In genomic region chr4:53011732-53012361, GRCm38 (mm10) we compare ENCODE assay signal across 8 mouse cellular contexts. TPM values are rescaled to one million over a fixed set of nuclear protein-coding genes. Genes with fewer than 3 reads are reported as not detected.
DNase-seq lines count a peak whose midpoint lies in the region; ATAC-seq and TF ChIP-seq lines count a peak whose summit lies in the region.

Gene Nipsnap3b (plus strand): TSS chr4:53011880.

- H3K4me1 ChIP-seq in bone marrow macrophage, adult 2 months (ENCODE audit: control insufficient read depth, insufficient read depth, low read length): peaks cover 4% of the 10 kb centered on the region
- H3K4me1 ChIP-seq in embryonic fibroblast, embryonic 13.5 days (ENCODE audit: control insufficient read depth, insufficient read depth, low read length): no peaks in the 10 kb centered on the region
- H3K4me1 ChIP-seq in kidney, embryonic 14.5 days (ENCODE audit: control insufficient read depth, insufficient read depth, low read length): no peaks in the 10 kb centered on the region
- 0 out of 2 replicates have a peak, but pooled peaks cover 7% of the 10 kb centered on the region for H3K4me1 ChIP-seq in limb, embryonic 15.5 days

- H3K36me3 ChIP-seq in kidney, embryonic 14.5 days (ENCODE audit: control insufficient read depth, insufficient read depth, low read length): peaks cover 7% of the 10 kb centered on the region; the same call in 1 of the 2 replicates
- peaks cover 15% of the 10 kb centered on the region for H3K36me3 ChIP-seq in limb, embryonic 15.5 days

- no peak for TF ChIP-seq POLR2A in bone marrow macrophage, adult 2 months (IDR thresholded peaks at IDR 0.05; ENCODE audit: borderline replicate concordance, low read depth, low read length)
- peak; percentile 86 for TF ChIP-seq POLR2A in embryonic fibroblast, embryonic 13.5 days (IDR thresholded peaks at IDR 0.05; ENCODE audit: low read depth, low read length)

- peak within 1 kb of the TSS; percentile 56 for H3K4me2 ChIP-seq in kidney, embryonic 14.5 days (replicated peaks; ENCODE audit: low read depth, low read length)
- peak within 1 kb of the TSS; percentile 63 for H3K4me2 ChIP-seq in limb, embryonic 15.5 days

- no peak for TF ChIP-seq CTCF in bone marrow macrophage, adult 2 months (IDR thresholded peaks at IDR 0.05; ENCODE audit: low read depth, low read length)
- TF ChIP-seq CTCF in embryonic fibroblast, embryonic 13.5 days (IDR thresholded peaks at IDR 0.05; ENCODE audit: borderline replicate concordance, insufficient read depth, low read length): no peak

- H3K27ac ChIP-seq in bone marrow macrophage, adult 2 months (ENCODE audit: insufficient read depth, low read depth, low read length): no peak within 1 kb of the TSS
- no peak within 1 kb of the TSS for H3K27ac ChIP-seq in embryonic fibroblast, embryonic 13.5 days (ENCODE audit: insufficient read depth, low read length)
- peak within 1 kb of the TSS; percentile 69; the same call in 1 of the 2 replicates for H3K27ac ChIP-seq in kidney, embryonic 14.5 days (ENCODE audit: low read depth, low read length)
- H3K27ac ChIP-seq in limb, embryonic 15.5 days: peak within 1 kb of the TSS; percentile 90

- under 1% methylated on average over 60 of the region's 63 CpGs for WGBS in kidney, embryonic 14.5 days
- WGBS in limb, embryonic 15.5 days: under 1% methylated on average over 57 of the region's 63 CpGs

- H3K4me3 ChIP-seq in bone marrow macrophage, adult 2 months (ENCODE audit: insufficient read depth, low read length): peak within 1 kb of the TSS; percentile 77
- H3K4me3 ChIP-seq in embryonic fibroblast, embryonic 13.5 days (ENCODE audit: insufficient read depth, low read length): peak within 1 kb of the TSS; percentile 75
- H3K4me3 ChIP-seq in kidney, embryonic 14.5 days (ENCODE audit: low read length): peak within 1 kb of the TSS; percentile 78
- H3K4me3 ChIP-seq in limb, embryonic 15.5 days: peak within 1 kb of the TSS; percentile 91

- peak within 1 kb of the TSS; percentile 77 for H3K9ac ChIP-seq in kidney, embryonic 14.5 days (ENCODE audit: low read depth, low read length)
- H3K9ac ChIP-seq in limb, embryonic 15.5 days: peak within 1 kb of the TSS; percentile 67

- peak; percentile 98 for DNase-seq in A20 (ENCODE audit: low read depth, low spot score)
- peak; percentile 94 to 95 for DNase-seq in heart, adult 9 months (ENCODE audit: low spot score in 2 of 2)
- peak; percentile 84 to 91 for DNase-seq in monocyte, adult 2 months (ENCODE audit: low read depth in 1 of 2, low spot score in 2 of 2)
- peak; percentile 93 to 95 for DNase-seq in spleen, postnatal 36 days (ENCODE audit: low spot score in 2 of 2)

- H3K9me3 ChIP-seq in kidney, embryonic 14.5 days (ENCODE audit: control insufficient read depth, low read length): peaks cover 8% of the 10 kb centered on the region
- no peaks in the 10 kb centered on the region for H3K9me3 ChIP-seq in limb, embryonic 15.5 days

- peak; percentile 98 for ATAC-seq in kidney, embryonic 14.5 days (ENCODE audit: low FRiP score, low TSS enrichment)
- ATAC-seq in limb, embryonic 15.5 days (ENCODE audit: insufficient number of reproducible peaks, low FRiP score, low TSS enrichment, low read depth): peak; percentile 96

- no peaks in the 10 kb centered on the region for H3K27me3 ChIP-seq in kidney, embryonic 14.5 days (ENCODE audit: control insufficient read depth, insufficient read depth, low read length)
- no peaks in the 10 kb centered on the region for H3K27me3 ChIP-seq in limb, embryonic 15.5 days

RNA-seq across cellular contexts. Expression of gene Nipsnap3b, which starts in this region (rescaled TPM):
- polyA plus RNA-seq in bone marrow macrophage, adult 2 months (2012; ENCODE audit: insufficient read depth, insufficient read length, missing spikeins): 44.8 and 52.1 TPM in 2 replicates
- polyA plus RNA-seq in embryonic fibroblast, embryonic 13.5 days (2011; ENCODE audit: insufficient read length, low read depth, missing spikeins): 40.9 and 48.2 TPM in 2 replicates
- polyA plus RNA-seq in kidney, embryonic 14.5 days (2014; fragmentation: Nextera tagmentation; extraction: Ambion mirVana): 73.6 and 80.8 TPM in 2 replicates
- 47.9 and 50.5 TPM in 2 replicates for polyA plus RNA-seq in limb, embryonic 15.5 days (2015; fragmentation: Nextera tagmentation; extraction: Ambion mirVana)

Comparison
In these comparisons a context has a peak if more than half of its experiments do, and no peak if none do; other contexts are left out.
1. H3K27ac ChIP-seq: peak in kidney, embryonic 14.5 days (single experiment) and limb, embryonic 15.5 days (single experiment); none in bone marrow macrophage, adult 2 months (single experiment) and embryonic fibroblast, embryonic 13.5 days (single experiment).
2. Peak in every context shown above with its lines, with median percentiles within 50 percentile points of each other: DNase-seq and H3K4me3 ChIP-seq.